Mouse (Mus musculus): ENCODE results near the gene Nt5c3b. TPM values are rescaled to one million over a fixed set of nuclear protein-coding genes. Genes with fewer than 3 reads are reported as not detected.

Nt5c3b gene
- 100 to 1,000 TPM; 118 to 125 TPM for polyA plus RNA-seq (2017; shearing (Covaris generic))

DNA sequence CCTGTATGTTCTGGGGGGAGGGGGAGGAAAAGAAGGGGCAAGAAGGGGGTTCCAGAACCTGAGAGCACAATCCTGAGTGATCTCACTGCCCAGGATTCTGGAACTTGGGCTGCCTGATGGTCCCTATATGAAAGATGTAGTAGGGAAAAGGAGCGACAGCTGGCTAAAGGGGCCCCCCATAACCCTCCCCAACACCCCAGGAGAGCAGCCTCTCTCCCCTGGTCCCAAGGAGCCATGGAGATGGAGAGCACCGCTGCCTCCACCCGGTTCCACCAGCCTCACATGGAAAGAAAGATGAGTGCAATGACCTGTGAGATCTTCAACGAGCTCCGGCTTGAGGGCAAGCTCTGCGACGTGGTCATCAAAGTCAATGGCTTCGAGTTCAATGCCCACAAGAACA, at the start of gene Nt5c3b, which contains the start of gene Klhl10:
Gene Nt5c3b, minus strand, starts transcription at position 12 of the 400 bp plus-strand sequence.
Gene Klhl10, plus strand, starts transcription at position 121 of the 400 bp plus-strand sequence.
- no peak for ATAC-seq

DNA sequence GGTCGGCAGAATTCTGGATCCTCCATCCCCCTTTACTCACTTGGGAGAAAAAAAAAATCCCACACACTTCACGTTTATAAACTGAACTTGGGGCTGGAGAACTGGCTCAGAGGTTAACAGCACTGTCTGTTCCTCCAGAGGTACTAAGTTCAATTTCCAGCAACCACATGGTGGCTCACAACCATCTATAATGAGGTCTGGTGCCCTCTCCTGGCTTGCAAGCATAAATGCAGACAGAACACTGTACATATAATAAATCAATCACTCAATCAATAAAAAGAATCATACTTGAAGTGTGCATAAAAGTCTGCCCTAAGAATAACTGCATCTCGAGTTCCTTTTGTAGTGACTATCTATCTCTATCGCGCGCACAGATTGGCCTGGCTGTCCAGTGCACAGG, 49.3 kb upstream of the Nt5c3b start:
- ATAC-seq, result no peak

DNA sequence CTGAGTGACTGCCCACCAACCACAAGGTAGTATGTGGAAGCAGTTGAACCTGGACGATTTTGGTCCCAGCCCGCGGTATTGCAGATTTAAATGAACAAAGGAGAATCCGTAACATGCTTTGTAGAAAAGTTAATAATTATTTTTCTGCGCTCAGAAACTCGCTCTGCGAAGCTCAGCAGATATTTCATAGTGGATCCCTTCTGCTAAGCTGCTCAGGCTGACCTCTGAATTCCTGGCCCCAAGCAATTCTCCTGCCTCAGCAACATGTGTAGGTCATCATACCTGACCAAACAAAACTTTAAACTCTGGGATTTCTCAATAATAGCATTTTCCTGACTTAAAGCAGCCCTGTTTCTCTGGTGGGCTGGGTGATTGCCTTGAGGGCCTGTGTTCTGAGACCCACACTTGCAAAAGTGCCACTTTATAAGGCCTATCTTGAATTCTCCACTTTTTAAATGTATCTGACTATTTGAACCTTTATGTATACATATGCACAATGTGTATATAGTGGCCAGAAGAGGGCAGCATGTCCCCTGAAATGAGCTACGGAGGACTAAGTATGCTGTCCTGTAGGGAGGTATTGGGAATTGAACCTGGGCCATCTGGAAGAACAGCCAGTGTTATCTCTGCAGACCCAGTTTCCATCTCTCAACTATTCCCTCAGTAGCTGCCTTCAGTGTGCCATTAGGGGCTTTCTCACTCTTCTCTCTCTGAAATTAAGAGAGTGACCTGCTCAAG, 44.4 kb upstream of the Nt5c3b start:
- ATAC-seq, result no peak

GRCm38 (mm10) chr11:100484461-100484860, 42.9 kb upstream of the Nt5c3b start:
- ATAC-seq, result no peak

DNA sequence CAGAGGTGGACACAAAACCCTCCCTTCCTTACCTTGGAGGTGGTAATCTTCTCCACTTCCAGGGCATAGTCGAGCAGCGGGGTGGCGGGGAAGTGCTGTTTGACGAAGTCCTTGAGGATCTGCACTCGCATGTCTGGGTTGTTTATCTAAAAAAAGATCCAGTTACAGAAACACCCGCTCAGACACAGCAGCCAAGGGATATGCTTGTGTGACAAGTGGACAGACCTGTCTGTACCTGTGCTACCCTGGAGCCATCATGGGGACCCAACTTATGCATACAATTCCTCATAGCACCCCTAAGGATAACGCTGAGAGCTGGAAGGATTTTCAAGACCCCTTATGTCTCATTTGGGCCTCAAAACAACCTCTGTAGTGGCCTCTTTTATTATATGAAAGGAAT, 37.5 kb upstream of the Nt5c3b start:
- no peak for ATAC-seq

GRCm38 (mm10) chr11:100476281-100476680, 34.7 kb upstream of the Nt5c3b start:
- no peak for ATAC-seq

- ATAC-seq, result peak; percentile 4
Measured at GRCm38 (mm10) chr11:100472935-100473295, 31.3 kb upstream of the Nt5c3b start.

- peak; percentile 93 for ATAC-seq
Measured at GRCm38 (mm10) chr11:100472197-100472934, 30.8 kb upstream of the Nt5c3b start, which contains the start of gene Klhl11. Gene Klhl11 (minus strand): TSS chr11:100472741.

GRCm38 (mm10) chr11:100471352-100472196, 30.0 kb upstream of the Nt5c3b start:
- ATAC-seq, result no peak

GRCm38 (mm10) chr11:100465833-100466232, 24.2 kb upstream of the Nt5c3b start:
- no peak for ATAC-seq

GRCm38 (mm10) chr11:100465229-100465792, 23.7 kb upstream of the Nt5c3b start:
- ATAC-seq, result no peak

DNA sequence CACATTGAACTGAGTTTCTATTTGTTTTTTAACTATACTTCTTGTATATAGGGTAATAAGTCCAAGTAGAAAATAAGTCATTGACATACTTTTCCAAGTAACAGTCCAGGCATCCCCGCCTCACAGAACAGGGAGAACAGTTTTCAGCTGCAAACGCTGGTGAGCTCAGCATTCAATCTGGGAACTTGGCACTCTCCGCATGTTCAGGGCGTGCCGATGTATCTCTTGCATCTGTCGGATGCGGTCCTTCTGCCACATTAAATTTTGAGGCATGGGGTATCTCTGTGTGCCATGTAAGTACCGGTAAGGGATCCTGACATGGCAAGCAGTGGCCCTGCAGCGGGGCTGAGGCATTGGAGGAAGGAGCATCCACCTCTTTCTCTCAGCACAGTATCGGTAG, 21.1 kb upstream of the Nt5c3b start:
- no peak for ATAC-seq

- no peak for ATAC-seq
Measured at GRCm38 (mm10) chr11:100457711-100458110, 16.1 kb upstream of the Nt5c3b start.

GRCm38 (mm10) chr11:100457247-100457646, 15.6 kb upstream of the Nt5c3b start:
- ATAC-seq, result no peak

DNA sequence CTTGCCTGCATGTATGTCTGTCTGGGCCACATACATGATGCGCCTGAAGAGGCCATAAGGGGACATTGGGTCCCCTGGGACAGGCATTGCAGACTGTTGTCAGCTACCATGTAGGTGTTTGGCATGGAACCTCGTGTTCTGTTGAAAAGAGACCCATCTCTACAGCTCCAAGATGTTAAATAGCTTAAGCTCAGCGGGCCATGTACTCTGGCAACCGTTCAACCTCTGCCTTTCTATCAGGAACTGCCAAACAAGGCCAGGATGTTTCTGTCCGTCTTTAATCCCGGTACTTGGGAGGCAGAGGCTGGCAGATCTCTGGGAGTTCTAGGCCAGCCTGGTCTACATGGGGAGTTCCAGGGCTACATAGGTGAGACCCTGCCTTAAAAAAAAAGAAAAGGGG, 1.0 kb upstream of the Nt5c3b start:
- ATAC-seq, result no peak

DNA sequence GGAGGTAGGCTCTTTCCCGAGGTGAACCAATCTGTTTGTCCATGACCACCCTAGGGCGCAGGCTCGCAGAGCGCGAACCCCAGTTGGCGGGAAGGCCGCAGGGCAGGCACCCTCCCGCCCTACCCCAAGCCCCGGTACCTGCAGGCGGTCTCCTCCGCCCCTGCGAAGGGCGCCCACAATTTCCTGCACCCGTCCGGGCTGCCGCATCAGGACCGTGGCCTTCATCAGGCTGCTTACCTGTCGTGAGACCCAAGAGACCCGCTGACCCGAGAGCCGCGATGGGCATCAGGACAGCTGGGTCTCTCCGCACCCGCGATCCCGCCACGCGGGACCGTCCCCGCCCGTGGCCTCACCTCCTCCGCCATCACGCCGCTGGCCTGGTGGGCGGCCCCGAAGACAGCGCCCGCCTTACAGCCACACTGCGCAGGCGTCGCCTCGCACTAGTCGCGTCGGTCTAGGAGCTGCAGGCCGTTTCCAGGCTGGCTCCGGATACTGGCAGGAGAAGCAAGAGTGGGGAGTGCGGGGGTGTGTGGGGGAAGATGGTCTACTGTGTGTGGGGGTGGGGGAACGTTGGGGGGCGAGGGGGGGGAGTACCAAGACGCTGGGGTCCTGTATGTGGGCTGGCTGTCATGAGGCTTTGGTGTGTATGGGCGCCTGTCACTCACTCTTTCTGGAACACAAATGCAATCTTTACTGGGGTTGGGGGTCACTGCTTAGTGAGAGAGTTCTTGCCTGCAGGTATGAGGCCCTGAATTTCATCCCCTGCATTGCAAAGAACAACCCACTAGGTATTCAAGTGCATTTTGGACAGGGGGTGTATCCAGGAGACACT, 701 bp downstream of the Nt5c3b start:
- ATAC-seq, result peak; percentile 90

DNA sequence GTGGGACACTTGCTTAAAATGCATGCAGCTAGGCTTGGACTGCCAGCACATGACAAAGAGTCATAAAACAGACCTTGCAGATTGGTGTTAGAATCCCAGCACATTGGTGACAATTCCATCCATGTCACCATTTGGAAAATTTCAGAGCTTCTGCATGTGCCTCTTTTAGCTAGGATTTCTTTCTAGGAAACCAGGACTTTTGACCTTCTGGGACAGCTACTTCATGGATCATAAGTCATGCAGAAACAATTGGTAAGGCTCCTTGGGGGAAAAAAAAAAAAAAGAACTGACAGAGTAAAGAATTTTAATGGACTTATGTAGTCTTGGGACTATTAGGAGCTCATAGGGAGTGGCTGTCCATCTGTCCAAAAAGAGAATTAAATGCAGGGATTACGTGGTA, 3.7 kb downstream of the Nt5c3b start:
- ATAC-seq, result no peak

DNA sequence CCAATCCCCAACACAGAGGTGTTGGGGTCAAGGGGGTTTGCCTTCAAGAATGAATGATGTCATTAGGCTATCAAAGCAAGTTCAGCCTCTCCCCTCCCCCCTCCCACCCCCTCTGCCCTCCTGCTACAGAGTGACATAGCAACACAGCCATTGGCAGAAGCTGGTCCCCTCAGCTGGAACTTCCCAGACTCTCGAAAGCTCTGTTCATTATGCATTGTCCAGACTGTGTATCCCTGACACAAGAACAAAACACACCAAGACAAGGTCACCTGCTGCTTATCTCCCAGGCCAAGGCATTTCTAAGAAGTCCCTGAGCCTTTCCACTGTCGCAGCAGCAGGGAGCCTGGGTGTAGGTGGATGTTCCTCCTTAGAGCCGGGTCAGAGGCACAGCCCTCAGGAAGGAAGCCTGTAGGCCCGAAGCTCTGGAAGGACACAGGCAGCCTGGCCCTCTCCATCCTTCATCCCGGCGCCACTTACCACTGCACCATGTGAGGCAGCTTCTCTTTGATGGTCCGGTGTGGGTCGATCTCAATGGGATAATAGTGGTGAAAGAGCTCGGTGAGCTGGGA, 5.8 kb downstream of the Nt5c3b start:
- ATAC-seq, result no peak

GRCm38 (mm10) chr11:100432002-100432401, 9.6 kb downstream of the Nt5c3b start:
- ATAC-seq, result no peak

- no peak for ATAC-seq
Measured at GRCm38 (mm10) chr11:100430052-100430451, 11.6 kb downstream of the Nt5c3b start.

- no peak for ATAC-seq
Measured at GRCm38 (mm10) chr11:100428612-100429199, 12.9 kb downstream of the Nt5c3b start.
